Mouse (Mus musculus) erythroblast, embryonic 14.5 days (primary cell): ENCODE measurements around the gene Ctbp1.

Experiments
- GATA1 ChIP-seq: IDR thresholded peaks from 2 replicates; pipeline ENCODE4 v1.6.1; 2012; ENCODE audit warnings: low read length, inconsistent platforms, mixed read lengths
- TAL1 ChIP-seq: IDR thresholded peaks from 3 replicates; pipeline ENCODE4 v1.6.1; 2012; ENCODE audit warnings: low read length, inconsistent platforms, mixed read lengths

DNA sequence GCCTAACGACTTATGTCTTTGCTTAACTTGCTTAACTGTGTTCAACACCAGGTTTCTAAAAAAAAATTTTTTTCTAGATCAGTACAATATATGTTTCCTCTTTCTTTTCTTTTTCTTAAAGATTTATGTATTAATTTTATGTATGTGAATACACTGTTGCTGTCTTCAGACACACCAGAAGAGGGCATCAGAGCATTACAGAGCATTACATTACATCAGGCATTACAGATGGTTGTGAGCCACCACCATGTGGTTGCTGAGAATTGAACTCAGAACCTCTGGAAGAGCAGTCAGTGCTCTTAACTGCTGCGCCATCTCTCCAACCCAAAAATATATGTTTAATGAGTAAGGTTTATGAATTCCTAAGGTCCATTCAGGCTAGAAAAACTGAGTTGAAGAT lies 27.0 kb upstream of the Ctbp1 start:
- TF ChIP-seq GATA1: no peak
- TF ChIP-seq TAL1: no peak
